Mouse (Mus musculus): ENCODE results near the gene 4930432M17Rik. TPM values are rescaled to one million over a fixed set of nuclear protein-coding genes. Genes with fewer than 3 reads are reported as not detected.

4930432M17Rik gene
- polyA plus RNA-seq, 1 experiment: not detected

- TF ChIP-seq POLR2A (IDR thresholded peaks at IDR 0.05; ENCODE audit: borderline replicate concordance, control insufficient read depth, low read depth, low read length): no peak
- TF ChIP-seq CTCF (IDR thresholded peaks at IDR 0.05; ENCODE audit: control insufficient read depth, insufficient read depth, low read length): no peak
- Histone ChIP-seq H3K4me1 (ENCODE audit: control insufficient read depth, insufficient read depth, low read length) (no peaks in the 10 kb centered on the region), H3K4me3 (replicated peaks; ENCODE audit: control insufficient read depth, low read depth, low read length) (no peak overlapping the region), H3K27ac (ENCODE audit: control insufficient read depth, insufficient read depth, low read depth, low read length, poor library complexity) (no peak overlapping the region)
- WGBS: 36% methylated on average over 3 of the region's 3 CpGs
Observed at GRCm38 (mm10) chr3:121651710-121652109, 18.9 kb upstream of the 4930432M17Rik start.

- H3K4me1 ChIP-seq (ENCODE audit: control insufficient read depth, insufficient read depth, low read length): no peaks in the 10 kb centered on the region
- no peak for TF ChIP-seq POLR2A (IDR thresholded peaks at IDR 0.05; ENCODE audit: borderline replicate concordance, control insufficient read depth, low read depth, low read length)
- no peak for TF ChIP-seq CTCF (IDR thresholded peaks at IDR 0.05; ENCODE audit: control insufficient read depth, insufficient read depth, low read length)
- WGBS: 65% methylated on average over 1 of the region's 1 CpGs
- H3K27ac ChIP-seq (ENCODE audit: control insufficient read depth, insufficient read depth, low read depth, low read length, poor library complexity): no peak overlapping the region
- no peak overlapping the region for H3K4me3 ChIP-seq (replicated peaks; ENCODE audit: control insufficient read depth, low read depth, low read length)
Observed at GRCm38 (mm10) chr3:121652186-121652585, 18.4 kb upstream of the 4930432M17Rik start.

GRCm38 (mm10) chr3:121656922-121657321 lies 13.6 kb upstream of the 4930432M17Rik start:
- no peak for TF ChIP-seq CTCF (IDR thresholded peaks at IDR 0.05; ENCODE audit: control insufficient read depth, insufficient read depth, low read length)
- TF ChIP-seq POLR2A (IDR thresholded peaks at IDR 0.05; ENCODE audit: borderline replicate concordance, control insufficient read depth, low read depth, low read length): no peak
- 89% methylated on average over 4 of the region's 4 CpGs for WGBS
- Histone ChIP-seq H3K4me1 (ENCODE audit: control insufficient read depth, insufficient read depth, low read length) (no peaks in the 10 kb centered on the region; the same call in 1 of the 2 replicates), H3K27ac (ENCODE audit: control insufficient read depth, insufficient read depth, low read depth, low read length, poor library complexity) (no peak overlapping the region), H3K4me3 (replicated peaks; ENCODE audit: control insufficient read depth, low read depth, low read length) (no peak overlapping the region)

- H3K4me1 ChIP-seq (ENCODE audit: control insufficient read depth, insufficient read depth, low read length): no peaks in the 10 kb centered on the region
- no peak overlapping the region for H3K27ac ChIP-seq (ENCODE audit: control insufficient read depth, insufficient read depth, low read depth, low read length, poor library complexity)
- 79% methylated on average over 4 of the region's 4 CpGs for WGBS
- no peak overlapping the region for H3K4me3 ChIP-seq (replicated peaks; ENCODE audit: control insufficient read depth, low read depth, low read length)
- TF ChIP-seq CTCF (IDR thresholded peaks at IDR 0.05; ENCODE audit: control insufficient read depth, insufficient read depth, low read length) (no peak), POLR2A (IDR thresholded peaks at IDR 0.05; ENCODE audit: borderline replicate concordance, control insufficient read depth, low read depth, low read length) (no peak)
Observed at GRCm38 (mm10) chr3:121662705-121663469, 7.7 kb upstream of the 4930432M17Rik start.

GRCm38 (mm10) chr3:121663470-121663847 lies 7.1 kb upstream of the 4930432M17Rik start:
- Histone ChIP-seq H3K27ac (ENCODE audit: control insufficient read depth, insufficient read depth, low read depth, low read length, poor library complexity) (no peak overlapping the region), H3K4me1 (ENCODE audit: control insufficient read depth, insufficient read depth, low read length) (no peaks in the 10 kb centered on the region; the same call in 1 of the 2 replicates), H3K4me3 (replicated peaks; ENCODE audit: control insufficient read depth, low read depth, low read length) (no peak overlapping the region)
- 64% methylated on average over 9 of the region's 9 CpGs for whole genome bisulfite sequencing
- no peak for TF ChIP-seq POLR2A (IDR thresholded peaks at IDR 0.05; ENCODE audit: borderline replicate concordance, control insufficient read depth, low read depth, low read length)
- no peak for TF ChIP-seq CTCF (IDR thresholded peaks at IDR 0.05; ENCODE audit: control insufficient read depth, insufficient read depth, low read length)

- no peak for TF ChIP-seq POLR2A (IDR thresholded peaks at IDR 0.05; ENCODE audit: borderline replicate concordance, control insufficient read depth, low read depth, low read length)
- no peak for TF ChIP-seq CTCF (IDR thresholded peaks at IDR 0.05; ENCODE audit: control insufficient read depth, insufficient read depth, low read length)
Observed at GRCm38 (mm10) chr3:121672135-121672790, 1.7 kb downstream of the 4930432M17Rik start.

GRCm38 (mm10) chr3:121678935-121679334 lies 8.4 kb downstream of the 4930432M17Rik start:
- TF ChIP-seq POLR2A (IDR thresholded peaks at IDR 0.05; ENCODE audit: borderline replicate concordance, control insufficient read depth, low read depth, low read length) (no peak), CTCF (IDR thresholded peaks at IDR 0.05; ENCODE audit: control insufficient read depth, insufficient read depth, low read length) (no peak)
- peaks cover 5% of the 10 kb centered on the region; the same call in 1 of the 2 replicates for H3K4me1 ChIP-seq (ENCODE audit: control insufficient read depth, insufficient read depth, low read length)
- no peak overlapping the region for H3K27ac ChIP-seq (ENCODE audit: control insufficient read depth, insufficient read depth, low read depth, low read length, poor library complexity)
- H3K4me3 ChIP-seq (replicated peaks; ENCODE audit: control insufficient read depth, low read depth, low read length): no peak overlapping the region
- 84% methylated on average over 4 of the region's 4 CpGs for WGBS

More at GRCm38 (mm10) chr3:121672135-121672790, 1.7 kb downstream of the 4930432M17Rik start:
- H3K4me1 ChIP-seq (ENCODE audit: control insufficient read depth, insufficient read depth, low read length): no peaks in the 10 kb centered on the region; the same call in 1 of the 2 replicates
- no peak overlapping the region for H3K4me3 ChIP-seq (replicated peaks; ENCODE audit: control insufficient read depth, low read depth, low read length)
- H3K27ac ChIP-seq (ENCODE audit: control insufficient read depth, insufficient read depth, low read depth, low read length, poor library complexity): no peak overlapping the region
- 30% methylated on average over 5 of the region's 5 CpGs for WGBS

- Histone ChIP-seq H3K4me1 (ENCODE audit: control insufficient read depth, insufficient read depth, low read length) (peaks cover 5% of the 10 kb centered on the region; the same call in 1 of the 2 replicates), H3K4me3 (replicated peaks; ENCODE audit: control insufficient read depth, low read depth, low read length) (no peak overlapping the region), H3K27ac (ENCODE audit: control insufficient read depth, insufficient read depth, low read depth, low read length, poor library complexity) (no peak overlapping the region)
- TF ChIP-seq CTCF (IDR thresholded peaks at IDR 0.05; ENCODE audit: control insufficient read depth, insufficient read depth, low read length): no peak
- TF ChIP-seq POLR2A (IDR thresholded peaks at IDR 0.05; ENCODE audit: borderline replicate concordance, control insufficient read depth, low read depth, low read length): no peak
- 79% methylated on average over 3 of the region's 3 CpGs for WGBS
Observed at GRCm38 (mm10) chr3:121679443-121679842, 8.9 kb downstream of the 4930432M17Rik start.
